Mouse (Mus musculus) ES-E14 (cell line): ENCODE results near the gene Mrtfb.
"Not testable (repeated sequence)": the region's sequence is repeated elsewhere in the genome, so short reads cannot be mapped to it uniquely, and the experiment has no call there.

Source experiments
- CHD2 ChIP-seq: IDR thresholded peaks from 2 replicates; pipeline ENCODE4 v1.6.1; 2014; ENCODE audit warnings: mild to moderate bottlenecking, low read depth, low read length, inconsistent platforms
- ZC3H11A ChIP-seq: IDR thresholded peaks from 2 replicates; pipeline ENCODE4 v1.6.1; 2012; ENCODE audit warnings: low read depth, mild to moderate bottlenecking, inconsistent platforms, low read length, borderline replicate concordance
- ZNF384 ChIP-seq: IDR thresholded peaks from 2 replicates; pipeline ENCODE4 v1.6.1; 2012; ENCODE audit warnings: low read depth, low read length, inconsistent platforms

GRCm38 (mm10) chr16:13345822-13346221 lies 89.5 kb downstream of the Mrtfb start:
- not testable (repeated sequence) for TF ChIP-seq CHD2, ZC3H11A, ZNF384
